Mouse (Mus musculus) ES-Bruce4 (cell line): ENCODE data around the gene Slc9a2. TPM values are rescaled to one million over a fixed set of nuclear protein-coding genes. Genes with fewer than 3 reads are reported as not detected.

ENCODE experiments used
- H3K27ac ChIP-seq: 2 replicates; pipeline ENCODE4 v1.5.1; 2012; ENCODE audit warnings: low read length, inconsistent platforms; ENCODE audit not compliant: insufficient read depth
- H3K27me3 ChIP-seq: 2 replicates; pipeline ENCODE4 v1.6.1; 2012; ENCODE audit warnings: mild to moderate bottlenecking, low read length, inconsistent platforms; ENCODE audit not compliant: control insufficient read depth, poor library complexity, insufficient read depth, severe bottlenecking
- H3K36me3 ChIP-seq: 2 replicates; pipeline ENCODE4 v1.6.1; 2012; ENCODE audit warnings: inconsistent platforms, mild to moderate bottlenecking, low read length, moderate library complexity; ENCODE audit not compliant: control insufficient read depth, poor library complexity, insufficient read depth, severe bottlenecking
- H3K4me1 ChIP-seq: one replicate; pipeline ENCODE4 v1.8.1; 2011; ENCODE audit warnings: low read length; ENCODE audit not compliant: control insufficient read depth, insufficient read depth
- H3K4me3 ChIP-seq: 2 replicates; pipeline ENCODE4 v1.5.1; 2011; ENCODE audit warnings: low read depth, mild to moderate bottlenecking, low read length
- H3K9ac ChIP-seq: 2 replicates; pipeline ENCODE4 v1.6.1; 2012; ENCODE audit warnings: low read depth, mild to moderate bottlenecking, inconsistent platforms; ENCODE audit not compliant: poor library complexity, severe bottlenecking
- H3K9me3 ChIP-seq: replicated peaks from 2 replicates; pipeline ENCODE4 v1.6.1; 2012; ENCODE audit warnings: mild to moderate bottlenecking, low read length, inconsistent platforms; ENCODE audit not compliant: control insufficient read depth, poor library complexity, insufficient read depth, severe bottlenecking
- CTCF ChIP-seq: IDR thresholded peaks from one replicate; pipeline ENCODE4 v1.8.1; 2011; ENCODE audit warnings: low read depth, low read length
- EP300 ChIP-seq: IDR thresholded peaks from 2 replicates; pipeline ENCODE4 v1.6.1; 2011; ENCODE audit warnings: low read depth, low read length; ENCODE audit not compliant: insufficient read depth
- POLR2A ChIP-seq: IDR thresholded peaks from one replicate; pipeline ENCODE4 v1.8.1; 2011; ENCODE audit warnings: low read length; ENCODE audit not compliant: insufficient read depth
- polyA plus RNA-seq: library from polyadenylated mRNA; stranded (reverse); fragments of >200 nt; gene quantifications from 2 replicates; pipeline ENCODE4 v1.2.4, GENCODE M21; 2011; ENCODE audit warnings: low read depth; ENCODE audit not compliant: missing spikeins, insufficient read depth, insufficient read length

Gene Slc9a2
- polyA plus RNA-seq, 1 experiment: not detected

- TF ChIP-seq CTCF (no peak), EP300 (no peak), POLR2A (no peak)
Measured at GRCm38 (mm10) chr1:40764701-40765275, 84.4 kb downstream of the Slc9a2 start.

GRCm38 (mm10) chr1:40765521-40765920 is 85.1 kb downstream of the Slc9a2 start:
- H3K4me1 ChIP-seq: no peaks in the 10 kb centered on the region
- H3K27ac ChIP-seq: no peak overlapping the region
- H3K9me3 ChIP-seq: no peaks in the 10 kb centered on the region
- H3K27me3 ChIP-seq: no peaks in the 10 kb centered on the region
- no peak overlapping the region for H3K9ac ChIP-seq
- no peaks in the 10 kb centered on the region for H3K36me3 ChIP-seq
- TF ChIP-seq POLR2A (no peak), EP300 (no peak), CTCF (no peak)
- H3K4me3 ChIP-seq: no peak overlapping the region

More at GRCm38 (mm10) chr1:40764701-40765275, 84.4 kb downstream of the Slc9a2 start:
- Histone ChIP-seq H3K27ac (no peak overlapping the region), H3K9me3 (no peaks in the 10 kb centered on the region), H3K4me3 (no peak overlapping the region), H3K36me3 (no peaks in the 10 kb centered on the region), H3K9ac (no peak overlapping the region), H3K27me3 (no peaks in the 10 kb centered on the region), H3K4me1 (no peaks in the 10 kb centered on the region)

DNA sequence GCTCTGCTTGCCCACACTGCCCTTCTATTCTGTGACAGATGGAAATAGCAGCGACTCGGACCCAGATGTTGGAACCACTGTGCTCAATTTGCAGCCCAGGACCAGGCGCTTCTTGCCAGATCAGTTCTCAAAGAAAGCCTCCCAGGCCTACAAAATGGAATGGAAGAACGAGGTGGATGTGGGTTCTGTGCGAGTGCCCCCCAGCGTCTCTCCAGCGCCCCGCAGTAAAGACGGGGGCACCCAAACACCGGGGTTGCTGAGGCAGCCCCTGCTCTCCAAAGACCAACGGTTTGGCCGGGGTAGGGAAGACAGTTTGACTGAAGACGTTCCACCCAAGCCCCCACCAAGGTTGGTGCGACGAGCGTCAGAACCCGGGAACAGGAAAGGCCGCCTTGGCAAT is 87.2 kb downstream of the Slc9a2 start:
- Histone ChIP-seq H3K4me3 (no peak overlapping the region), H3K27me3 (no peaks in the 10 kb centered on the region), H3K27ac (no peak overlapping the region), H3K4me1 (no peaks in the 10 kb centered on the region), H3K9me3 (no peaks in the 10 kb centered on the region), H3K9ac (no peak overlapping the region), H3K36me3 (no peaks in the 10 kb centered on the region)
- TF ChIP-seq POLR2A: no peak
- TF ChIP-seq CTCF: no peak
- no peak for TF ChIP-seq EP300

DNA sequence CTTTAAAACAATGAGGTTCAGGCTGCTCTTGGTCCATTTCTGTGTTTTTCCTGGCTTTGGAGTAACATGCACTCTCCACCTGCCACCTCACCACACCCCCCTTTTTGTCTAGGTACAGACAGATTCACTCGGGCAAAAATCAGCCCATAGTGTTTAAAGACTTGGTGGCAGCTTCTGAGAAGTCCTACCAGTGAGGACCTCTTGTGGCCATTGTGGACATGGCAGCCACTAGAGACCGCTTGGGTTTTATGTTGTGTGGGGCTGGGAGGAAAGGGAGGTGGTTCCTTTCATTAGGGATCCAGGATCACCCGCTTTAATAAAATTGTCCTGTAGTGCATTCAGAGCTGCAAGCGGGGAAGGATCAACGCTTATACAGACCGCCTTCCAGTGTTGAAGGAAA is 88.2 kb downstream of the Slc9a2 start:
- H3K9ac ChIP-seq: no peak overlapping the region
- no peak for TF ChIP-seq EP300
- TF ChIP-seq CTCF: peak; percentile 61
- no peaks in the 10 kb centered on the region for H3K4me1 ChIP-seq
- no peaks in the 10 kb centered on the region for H3K27me3 ChIP-seq
- no peak overlapping the region for H3K27ac ChIP-seq
- H3K36me3 ChIP-seq: no peaks in the 10 kb centered on the region
- no peaks in the 10 kb centered on the region; the same call in 1 of the 2 replicates for H3K9me3 ChIP-seq
- H3K4me3 ChIP-seq: no peak overlapping the region; the same call in 1 of the 2 replicates

GRCm38 (mm10) chr1:40769331-40769894 is 89.0 kb downstream of the Slc9a2 start:
- H3K27ac ChIP-seq: no peak overlapping the region
- no peaks in the 10 kb centered on the region for H3K27me3 ChIP-seq
- H3K36me3 ChIP-seq: no peaks in the 10 kb centered on the region
- no peaks in the 10 kb centered on the region; the same call in 1 of the 2 replicates for H3K9me3 ChIP-seq
- H3K4me1 ChIP-seq: no peaks in the 10 kb centered on the region
- H3K4me3 ChIP-seq: no peak overlapping the region
- no peak for TF ChIP-seq CTCF
- TF ChIP-seq EP300: no peak
- TF ChIP-seq POLR2A: no peak
- H3K9ac ChIP-seq: no peak overlapping the region

DNA sequence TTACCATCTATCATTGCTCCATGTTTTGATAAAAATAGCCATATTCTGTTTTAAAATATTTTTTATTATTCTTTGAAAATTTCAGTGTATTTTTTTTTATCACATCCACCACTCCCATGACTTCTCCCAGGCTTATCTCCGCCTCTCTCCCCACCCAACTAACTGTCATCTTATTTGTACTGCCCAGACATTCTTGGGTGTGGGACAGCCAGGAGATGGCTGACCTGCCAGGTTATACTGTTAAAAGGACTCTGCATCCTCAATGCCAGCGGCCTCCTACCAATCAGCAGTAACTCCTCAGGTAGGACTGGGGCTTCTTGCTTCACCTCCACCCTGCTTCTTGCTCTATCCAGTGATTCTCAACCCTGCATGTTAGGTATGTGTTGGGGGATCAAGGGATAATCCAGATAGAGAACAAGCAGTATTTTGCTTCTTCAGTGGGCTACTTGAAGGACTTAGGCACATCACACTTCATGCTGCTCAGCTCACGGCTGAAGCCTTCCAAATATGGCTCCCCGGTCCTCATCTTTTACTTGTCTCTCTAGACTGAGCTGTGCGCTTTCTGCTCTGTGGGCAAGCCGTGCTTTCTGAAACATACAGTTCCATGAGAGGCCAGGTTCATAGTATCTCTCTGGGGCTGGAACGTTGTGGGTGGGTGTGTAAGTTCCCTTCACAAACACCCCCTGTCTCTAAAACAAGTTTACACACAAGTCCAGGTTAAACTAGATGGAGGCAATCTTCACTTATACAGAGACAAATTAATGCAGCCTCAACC is 91.0 kb downstream of the Slc9a2 start:
- Histone ChIP-seq H3K27me3 (no peaks in the 10 kb centered on the region), H3K9ac (no peak overlapping the region), H3K9me3 (no peaks in the 10 kb centered on the region; the same call in 1 of the 2 replicates), H3K4me1 (no peaks in the 10 kb centered on the region), H3K36me3 (no peaks in the 10 kb centered on the region), H3K4me3 (no peak overlapping the region), H3K27ac (no peak overlapping the region)
- no peak for TF ChIP-seq POLR2A
- no peak for TF ChIP-seq EP300
- TF ChIP-seq CTCF: no peak
